Mouse (Mus musculus) cerebellum, postnatal 10 days (tissue): ENCODE measurements around the gene Olfr873.
"Not testable (repeated sequence)": the region's sequence is repeated elsewhere in the genome, so short reads cannot be mapped to it uniquely, and the experiment has no call there.

ENCODE experiments used
- DNase-seq, 2 experiments: peaks; one replicate each; pipeline ENCODE4 v3.0.0; 2021; ENCODE audit warnings: mixed read lengths in 2 of 2

The Olfr873 gene

GRCm38 (mm10) chr9:20298232-20298631, at the start of gene Olfr873:
TSS of gene Olfr873 (plus strand) at chr9:20298532.
- DNase-seq = no peak

- DNase-seq = no peak
These were observed 16.3 kb upstream of the Olfr873 start, which contains the start of gene Olfr39 for GRCm38 (mm10) chr9:20282051-20282450. TSS of gene Olfr39 (plus strand) at chr9:20282351.

- not testable (repeated sequence) for DNase-seq
These were observed 2.8 kb upstream of the Olfr873 start for GRCm38 (mm10) chr9:20295562-20295961.

GRCm38 (mm10) chr9:20335994-20336393, 37.7 kb downstream of the Olfr873 start, which contains the start of gene Olfr18:
TSS of gene Olfr18 (minus strand) at chr9:20336094.
- no peak for DNase-seq

DNA sequence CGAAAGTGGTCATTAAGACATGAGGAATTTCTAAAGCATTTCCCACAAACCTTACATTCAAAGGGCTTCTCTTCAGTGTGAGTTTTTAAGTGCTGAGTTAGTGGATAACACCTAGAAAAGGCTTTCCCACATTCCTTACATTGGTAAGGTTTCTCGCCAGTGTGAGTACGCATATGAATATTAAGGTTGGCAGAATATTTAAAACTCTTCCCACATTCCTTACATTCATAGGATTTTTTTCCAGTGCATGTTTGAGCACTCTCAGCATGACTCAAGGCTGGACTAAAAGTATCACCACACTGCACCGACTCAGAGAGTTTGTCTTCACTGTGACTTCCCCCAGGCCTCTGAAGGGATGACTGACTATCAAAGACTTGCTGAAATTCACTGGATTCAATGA, 50.2 kb downstream of the Olfr873 start:
- DNase-seq = no peak
